Mouse (Mus musculus): Measurements from ENCODE around the gene Rpl36a. TPM values are rescaled to one million over a fixed set of nuclear protein-coding genes. Genes with fewer than 3 reads are reported as not detected.

Rpl36a gene
- total RNA-seq, 1 experiment, result 1,886 TPM

DNA sequence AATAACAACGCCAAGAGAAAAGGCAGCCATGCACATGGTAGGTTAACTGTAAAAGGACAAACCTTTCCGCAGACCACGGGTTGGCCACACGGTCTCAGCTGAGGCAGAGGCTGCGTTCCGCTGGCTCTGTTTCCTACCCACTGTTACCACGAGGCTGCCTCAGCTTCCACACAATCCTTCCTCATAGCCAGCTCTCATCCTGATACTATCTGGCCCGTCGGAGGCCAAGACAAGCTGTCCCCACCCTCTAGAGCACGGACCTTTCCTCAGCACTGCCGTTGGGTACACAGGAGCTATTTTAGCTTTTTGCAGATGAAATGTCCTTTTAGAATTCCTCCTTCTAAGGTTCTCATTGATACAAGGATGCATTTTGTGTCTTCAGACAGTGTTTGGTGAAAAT lies 3.2 kb upstream of the Rpl36a start:
- H3K4me3 ChIP-seq (ENCODE audit: insufficient read depth in 1 of 2, low read depth in 1 of 2, low read length in 2 of 2, poor library complexity in 1 of 2, severe bottlenecking in 1 of 2), result no peak overlapping the region
- no peaks in the 10 kb centered on the region for H3K9me3 ChIP-seq (ENCODE audit: control insufficient read depth, insufficient read depth, low read depth, low read length)
- in situ Hi-C loops (cut with MboI; ENCODE audit: low sequenced_read_pairs in 2 of 2, unreplicated experiment in 2 of 2), result no loop called here
- no peak overlapping the region for H3K9ac ChIP-seq (ENCODE audit: insufficient read depth, low read depth, low read length, poor library complexity, severe bottlenecking)
- DNase-seq (ENCODE audit: low read depth, low spot score), result no peak
- H3K4me1 ChIP-seq (ENCODE audit: control insufficient read depth in 2 of 2, insufficient read depth in 2 of 2, low read length in 2 of 2, poor library complexity in 1 of 2), result no peaks in the 10 kb centered on the region
- H3K27ac ChIP-seq (ENCODE audit: insufficient read depth, low read depth, low read length, poor library complexity, severe bottlenecking), result no peak overlapping the region
- peaks cover 3% of the 10 kb centered on the region for H3K36me3 ChIP-seq (ENCODE audit: control insufficient read depth, insufficient read depth, low read length, poor library complexity, severe bottlenecking)
- TF ChIP-seq MAFK (IDR thresholded peaks at IDR 0.05; ENCODE audit: insufficient read depth, low read depth, low read length), result no peak
- no peak for TF ChIP-seq HCFC1 (IDR thresholded peaks at IDR 0.05; ENCODE audit: borderline replicate concordance, insufficient read depth, low read length)
- TF ChIP-seq CHD2 (IDR thresholded peaks at IDR 0.05; ENCODE audit: low read depth, low read length), result no peak
- no peak for TF ChIP-seq ZC3H11A (IDR thresholded peaks at IDR 0.05; ENCODE audit: borderline replicate concordance, low read depth, low read length)
- TF ChIP-seq ZNF384 (IDR thresholded peaks at IDR 0.05; ENCODE audit: low read depth, low read length), result no peak

- Histone ChIP-seq H3K4me3 (ENCODE audit: insufficient read depth in 1 of 2, low read depth in 1 of 2, low read length in 2 of 2, poor library complexity in 1 of 2, severe bottlenecking in 1 of 2) (no peak within 1 kb of the TSS), H3K36me3 (ENCODE audit: control insufficient read depth, insufficient read depth, low read length, poor library complexity, severe bottlenecking) (peaks cover 3% of the 10 kb centered on the region), H3K27ac (ENCODE audit: insufficient read depth, low read depth, low read length, poor library complexity, severe bottlenecking) (no peak within 1 kb of the TSS), H3K9ac (ENCODE audit: insufficient read depth, low read depth, low read length, poor library complexity, severe bottlenecking) (no peak within 1 kb of the TSS), H3K4me1 (ENCODE audit: control insufficient read depth in 2 of 2, insufficient read depth in 2 of 2, low read length in 2 of 2, poor library complexity in 1 of 2) (no peaks in the 10 kb centered on the region), H3K9me3 (ENCODE audit: control insufficient read depth, insufficient read depth, low read depth, low read length) (no peaks in the 10 kb centered on the region)
- in situ Hi-C loops (cut with MboI; ENCODE audit: low sequenced_read_pairs in 2 of 2, unreplicated experiment in 2 of 2), result no loop called here
- DNase-seq (ENCODE audit: low read depth, low spot score), result no peak
- no peak for TF ChIP-seq CHD2 (IDR thresholded peaks at IDR 0.05; ENCODE audit: low read depth, low read length)
- TF ChIP-seq ZC3H11A (IDR thresholded peaks at IDR 0.05; ENCODE audit: borderline replicate concordance, low read depth, low read length), result no peak
- no peak for TF ChIP-seq MAFK (IDR thresholded peaks at IDR 0.05; ENCODE audit: insufficient read depth, low read depth, low read length)
- no peak for TF ChIP-seq ZNF384 (IDR thresholded peaks at IDR 0.05; ENCODE audit: low read depth, low read length)
- TF ChIP-seq HCFC1 (IDR thresholded peaks at IDR 0.05; ENCODE audit: borderline replicate concordance, insufficient read depth, low read length), result no peak
Measured at GRCm38 (mm10) chrX:134582888-134583669, 2.4 kb upstream of the Rpl36a start, which contains the start of gene Btk. Gene Btk (minus strand): TSS chrX:134583570.

- DNase-seq (ENCODE audit: low read depth, low spot score), result no peak
- peaks cover 12% of the 10 kb centered on the region for H3K36me3 ChIP-seq (ENCODE audit: control insufficient read depth, insufficient read depth, low read length, poor library complexity, severe bottlenecking)
- no peaks in the 10 kb centered on the region for H3K4me1 ChIP-seq (ENCODE audit: control insufficient read depth in 2 of 2, insufficient read depth in 2 of 2, low read length in 2 of 2, poor library complexity in 1 of 2)
- H3K4me3 ChIP-seq (ENCODE audit: insufficient read depth in 1 of 2, low read depth in 1 of 2, low read length in 2 of 2, poor library complexity in 1 of 2, severe bottlenecking in 1 of 2), result peak overlapping the region; percentile 65 to 88
- peak overlapping the region; percentile 91; the same call in 1 of the 2 replicates for H3K27ac ChIP-seq (ENCODE audit: insufficient read depth, low read depth, low read length, poor library complexity, severe bottlenecking)
- no peaks in the 10 kb centered on the region for H3K9me3 ChIP-seq (ENCODE audit: control insufficient read depth, insufficient read depth, low read depth, low read length)
- peak overlapping the region; percentile 92 for H3K9ac ChIP-seq (ENCODE audit: insufficient read depth, low read depth, low read length, poor library complexity, severe bottlenecking)
- in situ Hi-C loops (cut with MboI; ENCODE audit: low sequenced_read_pairs in 2 of 2, unreplicated experiment in 2 of 2), result no loop called here
- TF ChIP-seq CHD2 (IDR thresholded peaks at IDR 0.05; ENCODE audit: low read depth, low read length) (no peak), ZC3H11A (IDR thresholded peaks at IDR 0.05; ENCODE audit: borderline replicate concordance, low read depth, low read length) (no peak), HCFC1 (IDR thresholded peaks at IDR 0.05; ENCODE audit: borderline replicate concordance, insufficient read depth, low read length) (no peak), MAFK (IDR thresholded peaks at IDR 0.05; ENCODE audit: insufficient read depth, low read depth, low read length) (no peak), ZNF384 (IDR thresholded peaks at IDR 0.05; ENCODE audit: low read depth, low read length) (no peak)
Measured at GRCm38 (mm10) chrX:134586447-134586846, 993 bp downstream of the Rpl36a start.

GRCm38 (mm10) chrX:134588261-134588660 lies 2.8 kb downstream of the Rpl36a start:
- Histone ChIP-seq H3K9me3 (ENCODE audit: control insufficient read depth, insufficient read depth, low read depth, low read length) (no peaks in the 10 kb centered on the region), H3K4me1 (ENCODE audit: control insufficient read depth in 2 of 2, insufficient read depth in 2 of 2, low read length in 2 of 2, poor library complexity in 1 of 2) (no peaks in the 10 kb centered on the region), H3K4me3 (ENCODE audit: insufficient read depth in 1 of 2, low read depth in 1 of 2, low read length in 2 of 2, poor library complexity in 1 of 2, severe bottlenecking in 1 of 2) (peak overlapping the region in 1 of 2 experiments; percentile 25; a peak in 1 of 4 replicates), H3K36me3 (ENCODE audit: control insufficient read depth, insufficient read depth, low read length, poor library complexity, severe bottlenecking) (peaks cover 12% of the 10 kb centered on the region), H3K27ac (ENCODE audit: insufficient read depth, low read depth, low read length, poor library complexity, severe bottlenecking) (no peak overlapping the region; the same call in 1 of the 2 replicates), H3K9ac (ENCODE audit: insufficient read depth, low read depth, low read length, poor library complexity, severe bottlenecking) (peak overlapping the region; percentile 50; the same call in 1 of the 2 replicates)
- no peak for DNase-seq (ENCODE audit: low read depth, low spot score)
- no peak for TF ChIP-seq MAFK (IDR thresholded peaks at IDR 0.05; ENCODE audit: insufficient read depth, low read depth, low read length)
- TF ChIP-seq HCFC1 (IDR thresholded peaks at IDR 0.05; ENCODE audit: borderline replicate concordance, insufficient read depth, low read length), result no peak
- TF ChIP-seq CHD2 (IDR thresholded peaks at IDR 0.05; ENCODE audit: low read depth, low read length), result no peak
- no peak for TF ChIP-seq ZC3H11A (IDR thresholded peaks at IDR 0.05; ENCODE audit: borderline replicate concordance, low read depth, low read length)
- no peak for TF ChIP-seq ZNF384 (IDR thresholded peaks at IDR 0.05; ENCODE audit: low read depth, low read length)
- in situ Hi-C loops (cut with MboI; ENCODE audit: low sequenced_read_pairs in 2 of 2, unreplicated experiment in 2 of 2), result no loop called here
